Mouse (Mus musculus) CH12F3 (cell line): Measurements from ENCODE around the gene Mest.

ENCODE experiments used
- in situ Hi-C: fragments of 300-500 bp; cut with MboI; formaldehyde crosslinking; loops from 2 replicates; pipeline ENCODE4 v1.14.3; 2020; ENCODE audit warnings: low sequenced_read_pairs

The Mest gene

DNA sequence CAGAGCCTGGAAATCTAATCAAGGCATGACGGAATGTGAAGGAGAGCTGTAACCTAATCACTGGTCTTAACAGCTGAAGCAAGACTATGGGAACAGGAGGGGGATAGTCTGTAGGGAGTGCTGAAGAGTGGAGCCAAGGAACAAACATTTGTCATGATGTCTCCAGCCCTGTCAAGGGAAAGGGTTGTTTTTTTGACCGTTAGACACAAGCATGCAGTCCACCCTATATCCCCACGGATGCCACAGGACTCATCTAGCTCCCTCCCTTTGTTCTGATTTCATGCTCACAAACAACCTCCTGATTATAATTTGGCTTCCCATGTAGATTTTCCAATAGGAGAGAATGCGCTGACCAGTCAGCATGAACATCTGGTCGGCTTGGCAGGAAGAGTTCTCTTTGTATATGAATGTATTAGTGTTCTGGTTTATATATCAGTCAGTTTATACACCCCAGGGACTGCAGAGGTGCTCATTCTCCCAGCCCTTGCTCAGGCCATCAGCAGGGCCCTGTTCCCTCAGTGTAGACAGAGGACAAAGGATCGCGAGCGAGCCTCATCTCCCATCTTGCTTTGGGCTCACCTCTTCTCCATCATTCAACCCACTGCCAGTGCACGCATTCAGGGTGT, 19.3 kb upstream of the Mest start:
- in situ Hi-C loops = no loop called here

DNA sequence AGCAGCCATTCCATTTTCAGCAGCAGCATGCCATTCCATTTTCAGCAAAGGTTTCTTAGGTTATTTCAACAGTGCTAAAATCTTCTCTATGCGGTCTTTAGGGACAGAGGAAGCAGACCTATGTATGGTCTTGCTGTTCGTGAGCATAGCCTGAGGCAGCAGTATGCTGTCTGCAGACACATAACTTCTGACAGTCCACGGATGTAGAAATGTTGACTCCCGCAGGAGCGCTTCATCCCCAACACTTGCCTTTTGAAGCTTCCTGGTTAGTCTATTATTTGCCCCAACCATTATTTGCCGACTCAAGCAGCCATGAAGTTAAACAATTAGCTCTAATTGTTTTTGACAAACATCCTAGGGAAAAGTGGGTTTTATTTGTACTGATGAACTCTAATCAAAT, 14.2 kb upstream of the Mest start:
- in situ Hi-C loops = no loop called here

DNA sequence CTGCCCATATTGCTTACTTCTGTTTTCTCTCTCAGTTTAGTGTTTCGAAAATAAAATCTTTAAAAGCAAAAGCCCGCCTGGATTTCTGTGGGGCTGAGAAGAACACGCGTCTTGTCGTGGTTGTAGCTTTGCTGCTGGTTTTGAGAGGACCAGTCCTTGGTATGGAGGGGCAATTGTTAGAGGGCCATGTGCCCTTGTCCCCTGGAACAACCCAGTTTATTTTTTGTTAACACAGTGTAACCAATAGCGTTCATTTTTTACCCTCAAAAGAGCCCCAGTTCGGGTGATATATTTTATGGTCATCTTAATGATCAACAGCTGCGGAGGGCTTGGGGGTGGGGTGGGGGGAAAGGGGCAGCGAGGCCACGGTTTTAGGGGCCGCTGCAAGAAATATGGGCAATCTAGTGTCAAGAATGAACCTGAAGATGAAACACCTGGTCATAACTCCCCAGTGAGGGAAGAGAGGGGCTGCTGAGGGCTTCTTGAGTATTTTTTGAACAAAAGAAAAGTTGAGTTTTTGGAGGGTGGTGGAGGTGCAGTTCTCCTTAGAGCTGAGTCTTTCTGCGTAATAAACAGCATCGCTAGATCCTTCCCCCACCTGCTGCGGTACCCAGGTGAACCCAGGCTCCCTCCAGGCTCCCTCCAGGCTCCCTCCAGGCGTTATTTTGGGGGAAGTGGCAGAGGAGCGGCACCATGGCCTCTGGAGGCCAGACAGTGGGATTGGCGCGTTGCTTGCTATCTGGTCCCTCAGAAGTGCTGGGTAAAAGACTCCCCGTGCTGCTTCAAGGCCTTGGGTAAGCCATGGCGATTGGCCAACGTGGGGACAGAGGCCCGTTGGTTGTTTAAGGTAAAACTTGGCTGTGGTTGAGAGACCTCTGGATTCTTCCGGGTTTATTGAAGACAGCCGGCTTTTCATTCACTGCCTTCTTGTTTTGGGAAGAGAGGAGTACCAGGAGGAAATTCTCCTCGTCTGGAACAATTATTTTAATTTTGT, 12.7 kb upstream of the Mest start:
- in situ Hi-C loops = no loop called here

DNA sequence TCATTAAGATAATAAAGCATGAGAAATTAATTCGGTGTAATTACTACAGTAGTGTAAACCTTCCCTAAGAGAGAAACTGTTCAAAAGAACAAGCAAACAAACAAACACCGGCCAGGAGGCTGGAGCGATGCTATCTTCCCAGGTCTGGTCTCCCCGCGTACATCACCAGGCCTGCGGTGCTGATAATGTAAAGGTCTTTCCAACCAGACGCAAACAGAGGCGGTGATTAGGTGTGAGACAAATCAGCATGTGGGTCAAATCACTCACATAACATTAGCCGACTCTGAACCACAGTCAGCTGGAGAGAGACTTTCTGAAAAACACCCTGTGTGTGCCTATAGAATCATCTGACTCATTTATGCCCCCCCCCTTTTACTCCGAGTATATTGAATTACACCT, 12.0 kb upstream of the Mest start:
- in situ Hi-C loops = no loop called here

DNA sequence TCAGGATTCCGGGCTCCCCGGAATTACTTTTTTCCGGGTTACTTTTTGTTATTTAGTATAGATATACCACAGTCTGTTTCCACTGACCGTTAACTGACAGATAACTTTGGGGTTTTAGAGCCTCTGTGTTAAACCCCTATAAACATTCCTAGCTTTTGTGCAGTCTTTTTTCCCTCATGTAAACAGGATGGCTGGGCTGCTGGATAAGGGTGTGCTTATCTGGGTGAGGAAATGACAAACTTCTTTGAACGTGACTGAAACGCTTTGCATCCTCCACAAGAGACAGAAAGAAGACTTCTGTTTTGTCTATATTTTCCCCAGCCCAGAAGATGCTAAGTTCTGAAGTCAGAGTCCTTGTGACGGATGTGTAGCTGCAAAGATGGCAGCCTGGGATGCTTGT, 10.9 kb upstream of the Mest start:
- in situ Hi-C loops = no loop called here

DNA sequence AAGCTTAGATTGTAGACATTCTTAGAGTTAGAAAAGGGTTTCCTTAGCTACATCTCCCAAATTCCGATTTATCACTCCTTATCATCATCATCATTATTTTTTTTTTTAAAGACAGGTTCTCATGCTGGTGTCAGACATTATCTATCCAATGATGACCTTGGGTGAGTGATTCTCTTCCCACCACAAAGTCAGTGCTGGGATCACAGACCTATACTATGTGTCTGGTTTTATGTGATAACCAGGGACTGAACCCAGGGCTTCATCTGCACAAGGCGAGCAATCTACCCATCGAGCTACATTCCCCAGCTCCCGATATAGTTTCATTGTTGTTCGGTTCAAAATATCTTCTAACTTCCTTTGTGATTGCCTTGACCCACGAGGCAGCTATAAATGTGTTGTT, 9.9 kb upstream of the Mest start:
- in situ Hi-C loops = no loop called here

DNA sequence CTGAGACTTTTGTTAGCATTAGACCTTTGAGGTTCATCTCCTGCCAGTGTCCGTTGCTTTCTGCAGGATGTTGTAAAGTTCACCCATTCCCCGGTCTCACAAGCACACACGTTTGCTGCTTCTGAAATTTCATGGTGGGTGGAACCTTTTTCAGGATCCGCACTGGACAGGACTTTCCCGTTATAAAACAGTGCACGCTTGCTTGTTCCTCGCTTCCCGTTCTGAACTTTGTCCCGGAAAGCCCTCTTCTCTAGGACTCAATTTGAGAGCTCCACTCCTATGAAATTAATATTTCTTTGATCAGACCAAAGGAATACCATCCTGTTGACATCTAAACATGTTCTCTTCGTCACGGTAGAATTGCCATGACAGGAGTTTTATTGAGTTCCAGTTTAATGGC, 9.5 kb upstream of the Mest start:
- in situ Hi-C loops = no loop called here

DNA sequence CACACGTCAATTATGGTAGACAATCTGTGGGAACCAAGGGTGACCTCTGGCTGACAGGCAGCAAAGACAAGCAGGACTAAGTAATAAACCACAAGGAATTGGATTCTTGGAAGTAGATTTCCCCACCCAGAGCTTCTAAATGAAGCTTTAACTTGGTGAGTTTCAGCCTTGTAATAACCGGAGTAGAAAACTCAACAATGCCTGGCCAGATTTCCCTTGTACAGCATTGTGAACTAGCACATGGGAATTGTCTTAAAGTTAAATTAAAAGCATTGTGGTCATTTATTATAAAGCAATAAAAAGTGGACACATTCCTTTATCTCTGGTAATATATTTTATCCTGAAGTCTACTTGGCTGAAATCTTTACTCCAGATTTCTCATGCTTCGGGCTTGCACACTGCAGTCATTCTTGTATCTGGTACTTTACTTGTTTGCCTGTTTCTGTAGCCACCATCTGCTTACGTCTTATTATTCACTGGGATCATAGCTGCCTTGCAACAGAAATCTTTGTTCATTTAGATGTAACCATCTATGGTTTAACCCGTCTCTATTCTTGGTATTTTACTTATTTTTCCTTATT, 8.4 kb upstream of the Mest start:
- in situ Hi-C loops = no loop called here

DNA sequence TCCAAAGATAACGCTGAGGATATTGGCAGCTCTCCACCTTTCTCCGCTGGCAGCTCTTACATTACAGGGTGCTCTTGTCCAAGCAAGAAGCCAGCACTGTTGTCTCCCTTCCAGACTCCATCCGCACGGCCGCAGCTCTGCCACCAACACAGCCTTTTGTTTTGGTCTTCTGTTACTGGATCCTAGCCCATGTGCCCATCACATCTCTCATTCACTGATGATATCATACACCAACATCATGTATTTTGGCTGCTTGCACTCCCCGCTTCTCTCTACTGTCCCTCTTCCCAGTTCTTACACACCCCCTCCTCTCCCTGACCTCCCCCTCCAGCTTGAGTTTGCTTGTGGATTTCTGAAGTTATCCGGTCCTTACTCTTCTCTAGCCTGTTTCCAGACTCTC, 6.6 kb upstream of the Mest start:
- in situ Hi-C loops = no loop called here

DNA sequence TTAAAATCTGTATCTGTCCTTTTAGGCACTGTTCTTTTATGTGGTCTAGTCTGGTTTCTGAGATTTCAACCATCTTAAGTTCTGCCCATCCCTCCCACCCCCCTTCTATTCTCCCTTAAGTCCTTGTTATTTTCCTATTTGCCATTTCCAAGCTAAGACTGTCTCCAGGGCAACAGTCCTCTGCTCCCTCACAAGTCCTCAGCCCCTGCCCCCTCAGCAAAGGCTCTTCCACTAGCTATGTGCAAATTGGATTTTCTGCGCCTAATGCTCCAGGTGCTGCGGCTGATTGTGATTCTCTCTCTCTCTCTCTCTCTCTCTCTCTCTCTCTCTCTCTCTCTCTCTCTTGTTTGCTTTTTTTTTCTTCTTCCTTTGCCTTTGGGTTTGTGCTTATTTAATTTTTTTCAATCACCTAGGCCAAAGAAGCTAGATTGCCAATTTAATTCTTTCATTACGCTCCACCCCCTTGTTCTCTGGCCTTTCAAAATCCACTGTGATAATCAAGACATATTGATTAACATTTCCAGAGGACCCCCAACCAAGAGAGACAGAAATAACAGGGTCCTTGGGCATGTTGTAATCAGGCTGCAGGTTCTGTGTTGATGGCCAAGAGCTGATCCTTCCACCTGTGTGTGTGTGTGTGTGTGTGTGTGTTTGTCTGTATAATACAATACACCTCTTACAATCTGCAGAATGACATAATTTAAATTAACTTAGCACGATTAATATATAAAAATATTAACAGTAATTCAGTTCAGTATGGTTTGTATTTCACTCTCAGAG, 772 bp upstream of the Mest start:
- in situ Hi-C loops = no loop called here

DNA sequence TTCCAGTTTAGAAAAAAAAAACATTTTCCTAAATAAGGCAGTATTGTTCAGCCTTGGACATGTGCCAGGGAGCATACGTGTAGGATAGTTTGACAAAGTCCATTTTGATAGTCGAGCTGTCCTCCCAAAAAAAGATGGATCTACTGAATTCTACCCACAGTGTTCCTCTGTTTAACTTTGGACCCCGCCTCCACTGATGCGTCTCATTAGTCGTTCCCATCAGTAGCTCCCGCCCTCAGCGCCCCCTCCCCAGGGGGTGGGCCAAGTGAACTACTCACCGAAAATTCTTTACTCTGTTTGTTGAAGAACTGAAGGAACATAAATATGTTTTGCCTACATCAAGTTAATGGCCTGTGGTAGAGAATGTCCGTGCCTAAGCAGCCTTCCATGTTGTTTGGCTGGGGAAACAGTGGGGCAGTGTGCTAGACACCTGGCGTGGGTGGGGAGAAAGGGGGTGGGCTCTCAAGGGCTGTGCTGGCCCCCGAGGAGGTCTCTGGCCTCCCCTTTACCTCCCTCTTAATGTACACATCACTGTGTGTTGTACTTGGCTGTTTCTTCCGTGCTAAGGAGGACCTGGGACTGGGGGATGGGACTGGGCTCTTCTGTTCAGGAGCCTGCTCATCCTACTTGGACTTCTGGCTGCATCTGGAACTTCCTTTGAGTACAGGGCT, 7.1 kb downstream of the Mest start:
- in situ Hi-C loops = no loop called here

DNA sequence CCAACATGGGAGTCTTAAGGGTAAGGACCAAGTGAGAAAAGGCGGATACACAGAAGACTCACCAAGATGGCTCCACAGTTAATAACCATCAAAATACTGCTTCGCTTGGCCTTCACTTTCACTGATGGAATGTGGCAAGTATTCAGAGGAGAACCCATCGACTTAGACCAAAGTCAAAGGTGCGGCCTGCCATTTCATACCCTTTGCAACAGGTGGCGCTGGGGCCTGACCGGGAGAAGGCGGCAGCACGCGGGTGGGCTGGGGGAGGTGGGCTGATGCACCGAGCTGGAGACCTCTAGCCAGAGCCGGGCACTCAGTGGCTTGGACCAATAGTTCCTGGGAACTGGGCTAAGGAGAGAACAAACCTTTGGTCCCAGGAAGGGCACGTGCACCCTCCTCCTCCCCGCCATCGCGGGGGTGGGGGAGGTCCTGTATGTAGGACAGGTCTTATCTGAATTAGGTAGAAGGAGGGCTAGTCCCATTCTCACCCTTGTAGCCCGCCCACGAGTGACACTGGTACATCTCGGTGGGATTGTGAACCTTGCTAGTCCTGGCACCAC, 9.3 kb downstream of the Mest start:
- in situ Hi-C loops = no loop called here

DNA sequence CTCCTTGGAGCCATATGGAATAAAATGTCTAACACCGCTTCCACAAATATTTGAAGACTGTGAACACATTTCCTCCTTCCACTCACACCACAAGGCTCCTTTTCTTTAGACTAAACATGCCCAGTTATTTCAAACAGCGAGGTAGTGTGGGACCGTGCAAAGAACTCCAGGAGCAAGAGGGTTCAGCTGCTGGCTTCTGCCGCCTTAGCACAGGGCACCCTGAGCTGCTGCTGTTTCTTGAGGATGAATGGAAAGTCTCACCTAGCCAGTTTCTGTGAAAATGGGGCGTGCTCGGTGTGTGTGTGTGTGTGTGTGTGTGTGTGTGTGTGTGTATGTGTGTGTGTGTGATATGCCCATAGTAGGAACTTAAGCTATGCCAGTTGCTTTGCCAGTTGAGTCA, 11.1 kb downstream of the Mest start:
- in situ Hi-C loops = no loop called here

DNA sequence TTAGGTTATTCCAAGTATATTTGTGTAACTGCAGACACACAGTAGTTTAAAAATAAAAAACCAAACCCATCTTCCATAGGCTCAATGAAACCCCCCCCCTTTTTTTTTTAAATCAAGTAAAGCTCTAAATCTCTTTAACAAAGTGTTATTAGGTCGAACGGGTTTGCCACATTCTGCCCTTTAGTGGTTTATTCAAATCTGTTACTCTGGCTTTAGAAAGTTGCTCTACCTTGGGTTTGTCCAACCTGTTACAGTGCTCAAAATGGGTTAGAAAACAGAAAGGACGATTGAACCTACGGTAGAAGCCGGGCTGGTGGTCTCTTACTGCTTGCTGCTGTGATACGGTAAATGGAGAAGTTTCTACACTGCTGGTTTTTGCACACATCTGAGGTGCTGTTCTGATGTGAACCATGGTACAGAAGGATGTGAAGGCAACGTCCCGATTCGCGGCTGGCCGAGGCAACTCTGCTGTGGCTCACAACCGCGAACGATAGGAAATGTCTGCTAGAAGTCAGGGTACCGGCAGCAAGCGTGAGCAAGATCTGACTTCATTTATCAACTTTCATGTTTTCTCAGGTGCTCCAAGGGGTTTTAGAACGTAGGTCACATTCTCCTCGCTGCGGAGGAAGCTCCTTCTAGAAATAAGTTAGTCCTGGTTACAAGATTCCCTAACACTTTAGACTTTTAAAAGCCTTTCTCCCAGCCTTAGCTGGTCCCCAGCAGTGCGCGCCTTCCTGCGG, 11.8 kb downstream of the Mest start:
- in situ Hi-C loops = no loop called here

DNA sequence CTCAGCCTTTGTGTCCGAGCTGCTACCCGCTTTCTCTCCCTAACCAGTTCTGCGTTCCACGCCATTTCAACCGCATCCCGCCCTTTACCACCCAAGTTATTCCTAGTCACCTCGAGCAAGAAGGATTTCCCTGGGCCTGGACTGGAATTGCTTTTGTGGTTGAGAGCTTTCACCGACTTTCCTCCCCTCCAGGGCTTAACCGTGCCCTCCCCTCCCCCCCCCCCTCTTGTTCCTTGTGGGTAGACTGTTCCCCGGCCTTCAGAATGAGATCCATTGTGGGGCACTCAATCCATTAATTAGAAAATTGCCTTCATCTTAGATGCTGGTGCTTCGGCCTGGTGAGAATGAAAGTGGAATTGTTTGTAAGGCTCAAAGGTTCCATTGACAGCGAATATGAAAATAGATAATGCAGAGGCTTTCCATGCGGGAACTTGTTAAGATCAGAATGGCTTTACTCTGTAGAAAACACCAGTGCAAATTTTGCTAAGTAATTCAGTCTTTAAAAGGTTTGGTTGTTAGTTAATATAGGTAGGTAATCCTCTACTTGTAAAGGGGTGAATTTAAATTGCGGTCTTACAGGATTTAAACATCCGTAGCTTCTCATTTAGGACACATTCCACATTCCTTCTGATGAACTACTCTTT, 12.5 kb downstream of the Mest start:
- in situ Hi-C loops = no loop called here

DNA sequence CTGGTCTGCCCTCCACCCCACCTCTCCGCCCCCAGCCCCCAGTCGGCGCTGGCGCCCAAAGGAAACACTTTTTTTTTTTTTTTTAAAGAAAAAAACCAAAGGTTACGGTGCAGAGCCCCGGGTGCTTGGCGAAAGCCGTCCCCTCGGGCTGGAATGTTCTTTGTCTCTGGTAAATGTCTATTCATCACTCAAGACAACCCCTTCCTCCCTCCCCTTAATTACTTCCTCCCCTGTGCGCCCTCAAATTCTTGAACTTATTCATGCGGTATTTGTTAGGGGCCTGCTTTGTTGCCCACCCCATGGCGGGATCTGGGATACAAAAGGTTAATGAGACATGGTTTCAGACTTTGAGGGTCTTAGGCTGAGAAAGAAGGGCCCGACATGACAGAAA, 13.0 kb downstream of the Mest start:
- in situ Hi-C loops = no loop called here

DNA sequence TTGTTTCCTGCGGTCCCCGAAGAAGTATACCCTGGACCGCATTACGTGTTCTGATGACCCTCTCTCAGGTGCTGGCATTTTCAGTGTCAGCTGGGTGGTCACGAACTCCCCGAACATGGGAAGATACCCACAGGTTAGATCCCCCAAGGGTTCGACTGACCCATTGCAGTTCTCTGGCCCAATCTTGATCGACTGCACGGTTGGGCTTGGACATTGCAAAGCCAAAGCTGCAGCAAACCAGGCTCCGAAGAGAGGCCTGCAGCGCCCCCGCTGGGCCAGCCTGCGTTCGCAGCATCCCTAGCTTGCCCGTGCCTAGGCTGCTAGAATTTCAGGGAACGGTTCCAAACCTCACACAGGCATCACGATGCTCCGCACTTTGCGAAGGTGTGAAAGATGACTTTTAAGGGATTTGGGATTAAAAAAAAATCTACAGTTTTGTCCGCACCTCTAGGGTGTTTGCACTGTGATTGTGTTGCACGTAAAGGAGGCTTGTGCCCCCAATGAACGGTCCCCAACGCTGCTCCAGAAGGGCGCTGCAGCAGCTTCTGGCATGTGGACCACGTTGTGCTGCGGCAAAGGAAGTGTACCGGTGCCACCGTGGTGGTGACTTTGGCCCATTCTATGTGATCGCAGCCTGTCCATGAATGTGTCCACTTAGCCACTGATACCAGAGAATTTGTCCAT, 13.7 kb downstream of the Mest start:
- in situ Hi-C loops = no loop called here

DNA sequence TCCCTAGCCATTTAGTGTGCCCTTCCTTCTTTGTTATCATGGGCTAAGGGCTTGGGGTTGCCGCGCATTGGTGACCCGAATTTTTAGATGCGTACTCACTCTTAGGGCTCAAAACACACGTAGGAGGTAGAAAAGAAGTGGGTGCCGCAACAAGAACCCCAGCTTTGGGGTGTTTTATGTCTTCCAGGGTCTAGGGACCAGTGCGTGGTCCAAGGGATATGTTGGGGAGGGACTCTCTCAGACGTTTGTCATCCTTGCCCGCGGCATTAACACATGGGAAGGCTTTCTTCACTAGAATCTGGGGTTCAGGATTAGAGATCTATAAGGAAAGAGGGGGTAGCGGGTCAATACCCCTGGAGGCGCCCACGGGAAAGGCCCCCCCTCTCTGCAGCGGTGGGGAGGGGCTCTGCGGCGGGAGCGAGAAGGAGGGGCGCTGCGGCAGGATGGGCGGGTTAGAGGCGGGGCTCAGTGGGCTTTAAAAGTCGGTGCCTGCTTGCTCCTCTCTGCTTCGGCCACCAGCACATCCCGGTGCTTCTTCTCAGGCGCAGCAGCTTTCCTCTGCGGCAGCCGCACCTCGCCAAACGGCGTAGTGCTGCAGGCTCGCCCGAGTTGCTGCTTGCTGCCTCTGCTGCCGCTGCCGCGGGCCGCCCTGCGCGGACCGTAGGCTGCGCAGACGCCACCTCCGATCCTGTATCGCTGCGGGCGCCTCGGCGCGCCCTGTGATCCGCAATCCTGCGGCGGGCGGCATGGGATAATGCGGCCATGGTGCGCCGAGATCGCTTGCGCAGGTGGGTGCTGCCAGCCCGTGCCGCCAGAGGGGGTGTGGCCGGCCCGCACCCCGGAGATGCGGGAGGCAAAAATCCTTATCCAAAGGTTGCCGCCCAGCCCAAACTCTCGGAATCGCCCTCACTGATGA, 14.5 kb downstream of the Mest start:
- in situ Hi-C loops = no loop called here
